Mouse (Mus musculus) ES-Bruce4 (cell line): ENCODE data around the gene Ppm1g. TPM values are rescaled to one million over a fixed set of nuclear protein-coding genes. Genes with fewer than 3 reads are reported as not detected.

ENCODE experiments used
- H3K27ac ChIP-seq: 2 replicates; pipeline ENCODE4 v1.5.1; 2012; ENCODE audit warnings: low read length, inconsistent platforms; ENCODE audit not compliant: insufficient read depth
- H3K27me3 ChIP-seq: 2 replicates; pipeline ENCODE4 v1.6.1; 2012; ENCODE audit warnings: mild to moderate bottlenecking, low read length, inconsistent platforms; ENCODE audit not compliant: control insufficient read depth, poor library complexity, insufficient read depth, severe bottlenecking
- H3K36me3 ChIP-seq: 2 replicates; pipeline ENCODE4 v1.6.1; 2012; ENCODE audit warnings: inconsistent platforms, mild to moderate bottlenecking, low read length, moderate library complexity; ENCODE audit not compliant: control insufficient read depth, poor library complexity, insufficient read depth, severe bottlenecking
- H3K4me1 ChIP-seq: one replicate; pipeline ENCODE4 v1.8.1; 2011; ENCODE audit warnings: low read length; ENCODE audit not compliant: control insufficient read depth, insufficient read depth
- H3K4me3 ChIP-seq: 2 replicates; pipeline ENCODE4 v1.5.1; 2011; ENCODE audit warnings: low read depth, mild to moderate bottlenecking, low read length
- H3K9ac ChIP-seq: 2 replicates; pipeline ENCODE4 v1.6.1; 2012; ENCODE audit warnings: low read depth, mild to moderate bottlenecking, inconsistent platforms; ENCODE audit not compliant: poor library complexity, severe bottlenecking
- H3K9me3 ChIP-seq: replicated peaks from 2 replicates; pipeline ENCODE4 v1.6.1; 2012; ENCODE audit warnings: mild to moderate bottlenecking, low read length, inconsistent platforms; ENCODE audit not compliant: control insufficient read depth, poor library complexity, insufficient read depth, severe bottlenecking
- CTCF ChIP-seq: IDR thresholded peaks from one replicate; pipeline ENCODE4 v1.8.1; 2011; ENCODE audit warnings: low read depth, low read length
- EP300 ChIP-seq: IDR thresholded peaks from 2 replicates; pipeline ENCODE4 v1.6.1; 2011; ENCODE audit warnings: low read depth, low read length; ENCODE audit not compliant: insufficient read depth
- POLR2A ChIP-seq: IDR thresholded peaks from one replicate; pipeline ENCODE4 v1.8.1; 2011; ENCODE audit warnings: low read length; ENCODE audit not compliant: insufficient read depth
- polyA plus RNA-seq: library from polyadenylated mRNA; stranded (reverse); fragments of >200 nt; gene quantifications from 2 replicates; pipeline ENCODE4 v1.2.4, GENCODE M21; 2011; ENCODE audit warnings: low read depth; ENCODE audit not compliant: missing spikeins, insufficient read depth, insufficient read length

The Ppm1g gene
- polyA plus RNA-seq, 1 experiment, result 225 TPM

DNA sequence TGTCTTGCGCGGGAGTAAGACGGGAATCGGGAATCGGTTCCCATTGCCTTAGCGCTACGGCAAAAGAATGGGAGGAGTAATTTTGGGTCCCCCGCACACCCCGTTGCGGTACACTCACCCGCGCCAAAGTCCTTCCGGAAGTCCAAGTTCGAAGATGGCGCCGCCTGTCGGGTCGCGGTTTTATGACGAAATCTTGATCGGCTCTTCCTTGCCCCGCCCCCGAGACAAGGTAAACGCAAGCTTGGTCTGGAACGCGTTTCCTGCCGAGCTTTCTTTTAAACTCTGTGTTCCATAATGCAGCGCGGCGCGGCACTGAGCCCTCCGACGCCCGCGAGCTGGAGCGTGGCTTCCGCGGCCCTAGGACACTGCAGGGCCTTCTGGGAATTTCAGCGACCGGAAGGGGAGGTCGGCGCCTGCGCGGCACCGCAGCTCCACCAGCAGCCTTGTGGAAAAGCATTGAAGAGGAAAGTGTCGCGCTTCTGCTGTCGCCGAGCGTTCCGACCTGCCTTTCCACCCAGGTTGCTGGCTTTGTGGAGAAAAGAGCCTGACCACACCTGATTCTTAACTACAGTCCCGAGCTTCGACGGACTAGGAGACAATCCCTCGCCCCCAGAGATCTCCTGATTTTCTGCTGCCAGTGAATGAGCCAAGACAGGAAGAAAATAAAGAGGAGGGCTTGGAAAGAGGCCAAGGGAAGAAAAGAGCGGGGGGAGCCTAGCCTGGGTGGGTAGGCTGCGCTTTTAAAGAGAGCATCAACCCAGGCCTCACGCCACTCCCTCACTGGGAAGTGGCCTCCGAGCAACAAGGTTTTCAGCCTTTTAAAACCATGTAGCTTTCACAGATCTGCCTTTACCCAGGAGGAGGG, 40.5 kb downstream of the Ppm1g start, which contains the start of the genes Gm29609 and Gtf3c2:
Gm29609 (minus strand) TSS at position 146 of the 865 bp plus-strand sequence.
Gtf3c2 (minus strand) TSS at position 379 of the 865 bp plus-strand sequence.
- no peaks in the 10 kb centered on the region for H3K4me1 ChIP-seq
- no peaks in the 10 kb centered on the region for H3K9me3 ChIP-seq
- peak within 1 kb of the TSS; percentile 98 for H3K4me3 ChIP-seq
- H3K27ac ChIP-seq, result peak within 1 kb of the TSS; percentile 83
- no peaks in the 10 kb centered on the region for H3K27me3 ChIP-seq
- no peaks in the 10 kb centered on the region for H3K36me3 ChIP-seq
- H3K9ac ChIP-seq, result peak within 1 kb of the TSS; percentile 79
- TF ChIP-seq POLR2A (peak; percentile 86), CTCF (no peak)

DNA sequence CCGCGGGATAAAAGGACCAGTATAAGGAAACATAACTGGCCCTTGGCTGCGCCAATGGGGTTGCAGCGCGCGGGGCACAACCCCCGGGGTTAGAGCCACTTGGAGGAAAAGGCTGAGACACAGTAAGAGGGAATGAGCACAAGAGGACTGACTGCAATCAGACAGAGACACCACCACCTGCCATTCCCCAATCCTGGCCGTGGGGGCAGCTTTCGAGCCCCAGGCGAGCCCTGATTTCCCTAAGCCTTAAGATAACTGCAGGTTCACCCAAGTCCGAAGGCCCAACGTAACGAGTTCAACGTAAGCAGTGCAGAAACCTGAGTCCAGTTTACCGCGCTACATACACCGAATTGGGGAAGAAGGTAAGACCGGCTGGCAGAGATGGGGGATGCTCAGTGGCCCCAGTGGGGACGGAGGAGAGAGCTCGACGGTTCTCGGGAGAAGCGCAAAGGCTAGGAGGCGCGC, 41.2 kb downstream of the Ppm1g start:
- H3K4me3 ChIP-seq, result peak overlapping the region; percentile 98
- peaks cover 3% of the 10 kb centered on the region for H3K36me3 ChIP-seq
- H3K9me3 ChIP-seq, result no peaks in the 10 kb centered on the region
- TF ChIP-seq EP300, result no peak
- no peak for TF ChIP-seq CTCF
- no peak for TF ChIP-seq POLR2A
- H3K4me1 ChIP-seq, result no peaks in the 10 kb centered on the region
- H3K27ac ChIP-seq, result peak overlapping the region; percentile 83
- H3K9ac ChIP-seq, result peak overlapping the region; percentile 79
- no peaks in the 10 kb centered on the region for H3K27me3 ChIP-seq

DNA sequence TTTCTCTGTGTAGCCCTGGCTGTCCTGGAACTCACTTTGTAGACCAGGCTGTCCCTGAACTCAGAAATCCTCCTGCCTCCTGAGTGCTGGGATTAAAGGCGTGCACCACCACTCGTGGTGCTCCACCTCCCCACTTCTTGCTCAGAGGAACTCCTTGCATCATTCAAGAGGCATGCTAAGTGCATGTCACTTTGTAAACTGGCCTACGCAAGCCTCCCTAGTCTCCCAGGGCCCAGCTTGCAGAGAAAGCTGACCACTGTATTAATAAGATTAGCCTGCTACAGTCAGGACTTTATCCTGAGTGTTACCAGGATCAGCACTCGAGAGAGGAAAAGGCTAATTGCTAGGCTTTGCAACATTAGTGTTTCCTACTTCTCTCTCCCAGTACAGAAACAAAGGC, 51.9 kb downstream of the Ppm1g start:
- peaks cover 93% of the 10 kb centered on the region for H3K36me3 ChIP-seq
- no peaks in the 10 kb centered on the region for H3K9me3 ChIP-seq
- no peaks in the 10 kb centered on the region for H3K27me3 ChIP-seq
- TF ChIP-seq EP300 (no peak), CTCF (no peak), POLR2A (no peak)
- H3K27ac ChIP-seq, result no peak overlapping the region
- H3K4me1 ChIP-seq, result no peaks in the 10 kb centered on the region
- no peak overlapping the region for H3K9ac ChIP-seq
- no peak overlapping the region for H3K4me3 ChIP-seq

DNA sequence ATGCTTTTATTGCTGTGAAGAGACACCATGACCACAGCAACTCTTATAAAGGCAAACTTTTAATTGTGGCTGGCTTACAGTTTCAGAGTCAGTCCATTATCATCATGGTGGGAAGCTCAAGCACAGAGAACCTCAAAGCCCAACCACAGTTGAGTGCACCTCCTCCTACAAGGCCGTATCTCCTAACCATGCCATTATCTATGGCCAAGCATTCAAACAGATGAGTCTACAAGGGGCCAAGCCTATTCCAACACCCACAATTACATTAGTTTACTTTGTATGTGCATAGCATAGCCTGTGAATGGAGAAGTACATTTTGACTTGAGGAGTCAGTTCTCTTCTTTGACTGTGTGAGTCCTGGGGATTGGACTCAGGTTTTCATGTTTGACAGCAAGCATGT, 55.6 kb downstream of the Ppm1g start:
- H3K36me3 ChIP-seq, result peaks cover 80% of the 10 kb centered on the region
- H3K9ac ChIP-seq, result no peak overlapping the region

DNA sequence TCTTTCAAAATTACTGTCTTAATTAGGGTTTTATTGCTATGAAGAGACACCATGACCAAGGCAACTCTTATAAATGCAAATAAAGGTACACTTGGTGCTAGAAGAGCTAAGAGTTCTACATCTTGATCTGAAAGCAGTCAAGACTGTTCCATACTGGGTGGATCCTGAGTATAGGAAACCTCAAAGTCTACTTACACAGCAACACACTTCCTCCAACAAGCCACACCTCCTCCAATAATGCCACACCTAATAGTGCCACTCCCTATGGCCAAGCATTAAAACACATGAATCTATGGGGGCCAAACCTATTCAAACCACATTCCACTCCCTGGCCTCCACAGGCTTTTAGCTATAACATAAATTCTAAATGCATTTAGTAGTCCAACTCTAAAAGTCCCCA, 58.0 kb downstream of the Ppm1g start:
- H3K27me3 ChIP-seq, result no peaks in the 10 kb centered on the region
- H3K9me3 ChIP-seq, result no peaks in the 10 kb centered on the region
- peaks cover 81% of the 10 kb centered on the region for H3K36me3 ChIP-seq
- H3K4me3 ChIP-seq, result no peak overlapping the region
- H3K27ac ChIP-seq, result no peak overlapping the region
- TF ChIP-seq POLR2A, result no peak
- H3K9ac ChIP-seq, result no peak overlapping the region
- H3K4me1 ChIP-seq, result no peaks in the 10 kb centered on the region

More for the DNA sequence above, 55.6 kb downstream of the Ppm1g start:
- TF ChIP-seq CTCF (no peak), POLR2A (no peak), EP300 (no peak)
- Histone ChIP-seq H3K27ac (no peak overlapping the region), H3K4me1 (no peaks in the 10 kb centered on the region), H3K4me3 (no peak overlapping the region), H3K9me3 (no peaks in the 10 kb centered on the region), H3K27me3 (no peaks in the 10 kb centered on the region)

DNA sequence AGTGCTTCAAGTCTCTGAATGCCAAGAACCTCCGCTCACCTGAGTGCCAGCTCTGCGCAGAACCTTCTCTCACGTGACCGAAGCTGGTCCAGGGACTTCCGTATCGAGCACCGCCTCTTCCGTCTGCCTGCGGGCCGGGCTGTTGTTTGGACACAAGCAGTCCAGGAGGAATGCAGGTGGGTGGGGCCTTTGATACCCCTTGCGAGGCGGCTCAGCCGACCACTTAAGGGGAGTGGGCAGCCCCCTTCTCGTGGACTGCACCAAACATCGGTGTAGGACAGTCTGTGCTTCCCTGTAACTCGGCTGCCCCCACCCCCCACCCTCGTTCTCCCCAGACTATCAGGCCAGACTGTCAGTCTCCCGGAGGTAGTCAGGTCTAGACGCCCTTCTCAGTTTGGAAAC, 66.3 kb downstream of the Ppm1g start, which contains the start of gene Mpv17:
Mpv17 (minus strand) TSS at position 100 of the 402 bp plus-strand sequence.
- Histone ChIP-seq H3K4me3 (peak within 1 kb of the TSS; percentile 78), H3K9me3 (no peaks in the 10 kb centered on the region), H3K36me3 (peaks cover 26% of the 10 kb centered on the region), H3K9ac (peak within 1 kb of the TSS; percentile 64), H3K27ac (no peak within 1 kb of the TSS), H3K27me3 (no peaks in the 10 kb centered on the region), H3K4me1 (no peaks in the 10 kb centered on the region)
- no peak for TF ChIP-seq EP300
- peak; percentile 82 for TF ChIP-seq POLR2A
- TF ChIP-seq CTCF, result no peak
